Mouse (Mus musculus) monocyte, adult 2 months (primary cell): Measurements from ENCODE around the gene Klhl29.

Experiments
- DNase-seq, 2 experiments: peaks; one replicate each; pipeline ENCODE4 v3.0.0; 2022; ENCODE audit warnings: low spot score in 2 of 2, low read depth in 1 of 2

Gene Klhl29

DNA sequence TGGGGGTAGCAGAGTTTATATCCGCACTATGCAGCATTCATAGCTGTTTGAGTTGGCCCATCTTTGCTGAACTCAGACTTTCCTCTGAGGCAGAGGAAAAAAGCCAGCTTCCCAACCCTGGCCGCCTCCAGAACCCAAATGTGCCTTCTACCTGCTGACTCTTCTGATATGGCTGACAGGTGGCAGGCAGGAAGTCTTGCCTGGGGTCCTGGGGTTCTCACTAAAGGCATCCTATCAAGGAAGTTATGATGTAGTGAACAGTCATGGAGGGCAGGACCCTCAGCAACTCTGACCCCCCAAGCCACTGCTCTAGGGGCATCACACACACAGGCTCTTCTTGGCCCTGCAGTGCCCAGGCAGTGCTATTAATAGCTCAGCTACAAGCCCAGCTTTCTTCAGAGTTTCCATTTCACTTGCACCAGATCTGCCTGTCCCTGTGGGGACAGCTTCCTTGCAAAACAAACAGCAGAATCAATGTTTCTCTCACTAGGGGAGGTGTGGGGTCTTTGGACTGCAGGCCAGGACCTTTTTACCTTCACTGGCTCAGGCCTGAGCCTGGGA lies 187.6 kb downstream of the Klhl29 start:
- DNase-seq: no peak

DNA sequence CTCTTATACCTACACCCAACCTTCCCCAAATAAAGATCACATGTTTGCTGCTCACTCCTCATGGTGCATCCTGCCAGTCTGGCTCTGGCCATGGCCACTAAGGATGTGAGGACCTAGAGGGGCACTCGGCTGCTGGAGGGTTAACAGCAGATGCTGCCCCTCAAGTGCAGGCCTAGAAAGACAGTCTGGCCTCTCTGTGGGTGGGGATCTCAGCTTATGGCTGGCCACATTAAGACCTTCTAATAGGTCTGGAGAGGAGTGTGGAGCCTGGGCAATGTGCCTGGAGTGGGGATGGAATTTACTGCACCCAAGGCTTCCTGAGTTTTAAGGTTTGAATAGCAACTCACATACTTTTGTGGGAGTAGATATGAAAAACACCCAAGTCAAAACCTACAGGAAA lies 188.8 kb downstream of the Klhl29 start:
- no peak for DNase-seq

DNA sequence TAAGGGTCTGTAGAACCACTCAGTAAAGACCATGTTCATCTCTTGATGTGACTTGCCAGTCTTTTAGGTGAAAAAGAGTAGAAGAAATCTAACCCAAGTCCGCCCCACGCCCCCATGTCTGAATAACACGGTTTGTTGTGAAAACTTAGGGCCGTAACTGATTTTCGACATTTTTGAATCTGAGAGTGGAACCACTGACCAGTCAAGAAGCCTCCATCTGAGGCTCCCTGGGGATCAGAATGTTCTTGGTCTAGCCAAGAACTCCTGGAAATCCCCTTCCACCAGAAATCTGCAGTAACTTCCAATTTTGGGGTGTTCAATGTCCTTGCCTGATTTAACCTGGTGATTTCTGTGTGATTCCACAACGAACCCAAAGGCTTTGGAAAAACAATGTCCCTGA lies 189.9 kb downstream of the Klhl29 start:
- no peak for DNase-seq

DNA sequence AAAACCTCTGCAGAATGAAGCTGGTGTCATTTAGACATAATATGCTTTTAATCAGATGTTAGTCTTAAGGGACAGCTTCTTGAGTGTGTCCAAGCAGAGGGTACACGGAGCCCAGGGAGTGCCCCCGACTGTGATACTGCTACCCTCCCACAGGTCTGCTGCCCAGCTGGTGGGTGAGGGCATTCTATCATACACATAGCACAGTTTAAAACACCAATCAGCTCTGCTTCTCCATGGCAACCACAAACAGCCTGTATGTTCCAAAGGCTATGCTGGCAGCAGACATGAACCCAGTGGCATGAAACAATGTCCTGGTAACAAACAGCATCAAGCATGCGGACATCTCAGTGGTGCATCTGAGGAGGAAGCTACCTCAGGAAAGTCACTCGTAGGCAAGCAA lies 192.9 kb downstream of the Klhl29 start:
- DNase-seq: no peak

DNA sequence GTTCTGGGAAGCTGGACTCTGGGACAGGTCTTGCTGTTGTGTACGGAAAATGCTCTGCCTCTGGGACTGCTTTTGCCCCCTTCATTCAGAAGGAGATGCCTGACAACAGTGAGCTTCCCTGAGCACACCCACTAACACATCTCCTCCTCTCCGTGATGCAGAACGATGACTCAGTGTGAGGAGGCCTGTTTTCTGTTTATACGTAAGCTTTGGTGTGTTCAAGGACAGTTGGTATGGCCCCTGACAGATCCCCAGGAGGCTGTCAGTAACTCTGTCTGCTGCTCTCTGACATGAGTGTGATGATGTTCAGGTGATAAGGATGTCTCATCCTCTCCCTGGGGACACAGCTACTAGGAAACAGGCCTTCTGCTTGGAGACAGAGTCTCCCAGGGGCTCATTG lies 193.3 kb downstream of the Klhl29 start:
- DNase-seq: no peak

DNA sequence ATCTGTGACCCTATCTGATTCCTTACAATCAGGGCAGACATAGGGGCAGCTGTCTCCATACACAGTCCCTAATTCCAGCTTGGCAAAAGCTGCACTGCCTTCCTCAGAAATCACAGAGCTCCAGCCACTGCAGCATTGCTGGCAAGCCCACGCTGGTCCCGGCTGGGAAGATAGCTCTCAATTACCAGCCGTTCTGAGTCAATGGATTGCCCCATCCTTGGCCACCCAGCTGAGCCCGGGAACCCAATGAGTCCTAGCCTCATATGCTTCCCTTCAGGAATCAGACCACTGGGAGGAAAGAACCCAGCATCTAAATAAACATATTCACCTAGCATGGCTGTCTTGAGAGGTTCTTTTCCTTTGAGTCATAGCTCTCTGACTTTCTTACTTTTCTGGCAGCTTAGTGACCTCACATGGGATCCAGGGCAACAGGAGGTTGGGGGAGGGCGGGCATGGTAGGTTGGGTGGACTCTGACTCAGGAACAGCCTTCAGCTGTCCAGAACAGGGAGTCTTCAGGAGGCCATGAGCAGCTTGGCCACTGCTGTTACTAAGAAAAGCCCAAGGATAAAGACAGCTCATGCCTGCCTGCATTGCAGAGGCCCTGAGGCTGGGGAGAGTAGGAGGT lies 198.7 kb downstream of the Klhl29 start:
- DNase-seq: no peak

DNA sequence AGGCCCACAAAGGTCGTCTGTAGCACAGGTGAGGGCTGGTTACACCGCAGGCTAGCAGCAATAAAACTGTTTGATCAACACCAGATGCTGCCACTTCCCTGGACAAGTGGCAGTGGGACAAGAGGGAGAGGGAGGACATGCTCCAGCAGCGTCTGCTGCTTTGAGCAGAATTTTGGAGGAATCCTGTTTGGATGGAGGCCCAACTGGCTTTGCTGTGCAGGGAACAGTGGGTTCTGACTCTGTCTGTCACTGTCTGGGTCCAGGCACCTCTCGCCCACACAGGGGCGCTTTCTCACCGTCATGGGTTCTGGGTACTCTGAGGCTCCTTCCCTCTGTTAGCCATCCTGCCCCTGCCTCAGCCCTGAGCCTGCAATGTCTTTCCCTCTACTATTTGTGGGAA lies 209.3 kb downstream of the Klhl29 start:
- DNase-seq: no peak

DNA sequence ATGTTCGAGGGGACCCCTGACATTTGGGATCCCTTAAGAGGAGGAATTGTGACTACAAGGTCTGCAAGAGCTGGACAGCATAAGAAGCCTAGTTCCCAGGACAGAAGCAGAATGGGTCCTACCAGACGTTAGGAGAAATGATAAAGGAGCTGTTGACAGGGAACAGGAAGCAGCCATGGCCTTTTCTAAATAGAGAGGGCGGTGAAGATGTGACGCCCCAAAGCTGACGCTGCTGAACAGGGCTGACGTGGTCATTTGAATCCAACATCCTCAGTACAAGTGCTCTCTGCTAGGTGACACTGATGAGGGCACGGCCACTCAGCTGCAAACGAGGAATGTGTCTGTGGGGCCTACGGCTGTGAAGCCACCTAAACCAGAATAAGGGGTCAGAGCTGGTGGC lies 210.1 kb downstream of the Klhl29 start:
- DNase-seq: no peak

DNA sequence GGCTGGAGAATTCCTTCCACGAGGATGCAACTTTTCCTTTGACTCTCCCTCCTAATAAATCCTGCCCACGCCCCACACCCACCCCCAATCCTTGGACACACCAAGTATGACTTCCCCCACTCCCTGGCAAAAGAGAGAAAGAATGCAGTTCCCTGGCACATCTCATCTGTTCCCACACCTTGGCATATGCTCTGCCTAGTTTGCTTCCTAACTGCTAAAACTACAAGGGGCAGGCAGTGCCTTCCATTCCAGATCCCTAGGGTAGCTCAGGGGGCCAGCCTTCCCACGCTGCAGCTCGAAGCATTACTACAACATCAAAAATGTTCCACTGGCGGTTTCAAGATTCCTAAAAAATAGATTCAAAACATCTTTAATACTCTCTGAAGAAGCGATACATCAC lies 212.8 kb downstream of the Klhl29 start:
- no peak for DNase-seq

DNA sequence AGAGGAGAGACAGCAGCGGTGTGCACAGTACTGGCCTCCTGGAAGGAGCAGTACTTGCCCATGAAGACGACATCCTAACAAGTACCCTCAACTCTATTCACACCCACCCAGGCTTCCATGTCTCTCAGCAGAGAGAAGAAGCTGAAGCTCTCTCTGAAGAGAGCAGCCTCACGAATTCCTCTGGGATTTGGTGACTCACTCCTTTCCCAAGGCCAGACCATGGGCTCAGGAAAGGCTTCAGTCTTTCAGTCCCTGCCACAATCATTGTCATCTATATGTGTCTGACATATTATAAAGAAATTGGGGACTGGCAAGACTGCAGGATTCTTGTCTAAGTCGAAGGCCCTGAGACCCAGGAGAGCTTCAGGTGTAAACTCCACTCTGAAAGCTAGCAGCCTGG lies 213.9 kb downstream of the Klhl29 start:
- DNase-seq: no peak

DNA sequence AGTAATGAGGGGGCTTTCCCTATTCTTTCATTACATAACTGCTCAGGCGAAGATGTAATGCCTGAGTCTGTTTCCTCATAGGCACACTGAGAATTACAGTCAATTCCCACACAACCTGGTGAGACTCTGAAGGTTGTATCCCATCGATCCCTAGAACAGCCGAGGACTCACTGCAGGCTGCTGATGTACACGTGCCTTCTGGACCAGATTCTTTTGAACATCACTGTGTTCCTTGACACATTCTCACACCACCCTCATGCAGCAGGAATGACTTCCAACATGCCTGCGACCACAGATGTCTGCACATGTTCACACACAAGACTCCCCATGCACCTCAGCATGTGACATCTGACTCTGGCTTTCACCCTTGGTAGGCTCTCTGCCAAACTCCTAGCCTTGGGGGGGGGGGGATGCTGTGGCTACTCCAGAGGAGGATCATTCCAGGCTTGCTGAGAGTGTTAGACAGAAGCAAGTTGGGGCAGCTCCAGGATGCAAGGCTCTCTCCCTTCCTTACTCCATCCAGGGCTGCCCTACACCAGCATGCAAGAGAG lies 217.5 kb downstream of the Klhl29 start:
- no peak for DNase-seq

DNA sequence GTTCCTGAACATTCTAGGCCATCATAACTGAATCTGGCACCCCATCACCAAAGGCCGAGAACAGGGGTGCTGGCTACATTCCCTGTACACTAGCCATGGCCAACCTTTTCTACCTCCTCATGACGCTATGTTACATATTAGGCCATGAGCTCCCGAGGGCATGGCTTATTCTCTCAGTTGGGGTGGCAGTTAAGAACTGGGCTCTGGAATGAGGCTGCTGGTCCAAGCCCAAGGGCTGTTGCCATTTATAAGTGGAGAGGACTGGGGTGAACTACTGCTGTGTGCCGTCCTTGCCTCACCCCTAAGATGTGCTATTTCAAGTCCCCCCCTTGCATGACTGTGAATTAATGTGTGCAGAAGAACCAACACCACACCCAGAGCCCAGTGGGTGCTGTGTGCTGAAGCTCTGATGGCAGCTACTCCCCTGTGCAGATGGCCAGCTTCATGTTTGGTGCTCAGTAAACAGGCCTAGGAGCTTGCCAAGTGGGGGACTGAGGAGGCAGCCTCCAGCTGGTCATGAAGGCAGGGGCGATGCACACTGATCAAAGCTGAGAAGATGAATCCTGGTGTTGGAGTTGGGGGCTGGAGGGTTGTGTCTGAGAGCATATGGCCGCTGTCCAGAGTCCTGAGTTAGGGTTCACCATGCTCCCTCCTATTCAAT lies 218.3 kb downstream of the Klhl29 start:
- no peak for DNase-seq

DNA sequence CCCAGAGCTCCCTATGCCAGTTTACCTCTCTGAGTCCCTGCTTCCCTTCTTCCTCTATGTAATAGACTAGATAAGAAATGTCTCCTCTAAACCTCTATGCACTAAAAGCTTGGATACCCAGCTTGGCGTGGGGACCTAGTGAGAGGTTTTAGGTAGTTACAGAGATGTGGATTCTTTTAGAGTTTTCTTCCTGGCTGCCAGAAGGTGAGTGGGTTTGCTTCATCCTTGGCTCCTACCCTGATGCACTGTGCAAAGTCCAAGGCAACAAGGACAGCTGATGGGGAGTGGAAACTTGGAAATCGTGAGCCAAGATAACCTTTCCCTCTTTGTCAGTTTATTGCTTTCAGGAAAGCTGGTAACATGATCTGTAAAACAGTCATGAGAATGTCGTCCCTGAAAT lies 220.3 kb downstream of the Klhl29 start:
- no peak for DNase-seq

DNA sequence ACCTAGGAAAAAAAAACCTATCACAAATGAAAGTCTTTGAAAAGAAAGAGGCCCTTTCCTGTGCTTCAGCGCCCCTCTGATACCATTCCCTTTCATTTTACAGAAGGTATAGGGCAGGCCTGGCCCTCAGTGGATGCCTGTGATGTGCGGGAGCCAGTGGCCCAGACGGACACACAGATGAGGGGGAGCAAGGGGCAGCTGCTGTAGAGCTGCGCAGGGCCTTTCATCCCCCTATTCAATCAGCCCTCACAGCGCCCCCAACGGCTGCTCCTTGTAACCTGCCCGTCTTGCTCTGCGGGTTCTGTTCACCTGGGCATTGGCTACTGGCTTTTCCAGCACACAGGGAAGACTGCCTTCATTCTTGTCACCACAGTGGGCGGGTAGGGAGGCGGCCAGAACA lies 223.6 kb downstream of the Klhl29 start:
- no peak for DNase-seq

DNA sequence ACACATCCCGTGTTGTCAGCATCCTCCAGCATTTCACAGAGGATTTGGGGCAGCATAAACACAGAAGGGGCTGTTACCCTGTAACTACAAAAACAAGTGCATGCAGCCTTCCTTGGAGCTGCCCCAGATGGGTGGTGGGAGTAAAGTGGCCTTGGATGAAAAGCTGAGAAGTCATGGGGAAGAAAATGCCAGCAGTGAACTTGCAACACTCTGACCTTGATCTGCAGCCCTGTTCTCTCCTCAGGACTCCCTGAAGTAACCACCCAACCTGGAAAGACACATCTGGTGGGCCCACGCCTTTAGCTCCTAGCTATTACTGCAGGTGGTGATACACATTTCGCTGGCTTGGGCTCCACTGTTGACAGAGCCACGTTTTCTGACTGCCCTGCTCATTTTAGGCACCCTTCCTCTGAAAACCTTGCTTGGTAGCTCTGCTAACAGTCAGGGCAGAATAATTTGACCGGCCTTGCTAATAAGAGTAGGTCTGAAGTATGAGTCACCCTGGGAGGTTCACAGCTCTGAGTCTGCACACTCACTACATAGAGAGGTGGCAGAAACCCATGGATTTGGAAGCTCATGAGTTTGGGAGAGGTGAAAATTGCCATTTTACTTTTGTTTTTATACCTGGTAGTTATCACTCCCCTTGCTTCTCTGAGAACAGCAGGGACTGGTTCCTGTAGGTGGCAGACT lies 228.0 kb downstream of the Klhl29 start:
- DNase-seq: no peak

DNA sequence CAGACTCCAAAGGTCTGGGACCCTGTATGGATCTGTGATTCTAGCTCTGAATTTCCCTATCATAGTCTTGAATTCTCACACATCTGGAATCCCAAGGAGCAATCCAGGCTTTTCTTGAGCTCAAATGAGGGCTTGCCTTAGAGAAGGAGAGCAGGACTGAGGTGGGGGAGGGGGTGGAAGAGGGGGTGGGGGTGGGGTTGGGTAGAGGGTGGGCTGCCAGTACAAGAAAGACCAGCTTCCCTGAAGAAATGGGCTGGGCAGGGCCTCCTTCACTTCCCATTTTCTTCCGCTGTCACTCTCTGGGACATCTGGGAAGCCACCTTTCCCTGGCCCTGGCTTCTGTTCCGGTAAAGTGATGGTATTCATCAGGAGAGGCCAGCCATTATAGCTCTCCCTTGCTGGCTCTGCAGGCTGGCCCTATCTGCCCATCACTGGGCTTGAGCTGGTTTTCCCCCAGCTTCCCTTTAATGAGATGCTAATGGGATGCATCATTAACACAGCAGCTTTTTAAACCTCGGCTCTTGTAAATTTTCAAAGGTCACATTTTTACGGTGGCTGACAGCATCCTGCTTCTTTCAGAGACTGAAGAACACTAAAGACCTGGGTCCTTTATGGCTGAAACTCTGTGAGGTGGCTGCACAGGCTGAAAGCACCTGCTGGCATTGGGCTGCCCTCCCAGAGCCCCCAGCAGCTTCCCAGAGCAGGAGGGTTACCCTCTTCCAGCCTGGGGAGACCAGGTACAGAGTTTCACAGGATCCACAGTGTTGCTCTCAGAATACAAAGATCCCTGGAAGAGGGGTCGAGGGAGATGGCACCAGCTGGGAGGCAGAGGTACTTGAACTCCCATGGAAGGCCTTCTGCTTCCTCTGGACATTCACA lies 231.3 kb downstream of the Klhl29 start:
- no peak for DNase-seq

DNA sequence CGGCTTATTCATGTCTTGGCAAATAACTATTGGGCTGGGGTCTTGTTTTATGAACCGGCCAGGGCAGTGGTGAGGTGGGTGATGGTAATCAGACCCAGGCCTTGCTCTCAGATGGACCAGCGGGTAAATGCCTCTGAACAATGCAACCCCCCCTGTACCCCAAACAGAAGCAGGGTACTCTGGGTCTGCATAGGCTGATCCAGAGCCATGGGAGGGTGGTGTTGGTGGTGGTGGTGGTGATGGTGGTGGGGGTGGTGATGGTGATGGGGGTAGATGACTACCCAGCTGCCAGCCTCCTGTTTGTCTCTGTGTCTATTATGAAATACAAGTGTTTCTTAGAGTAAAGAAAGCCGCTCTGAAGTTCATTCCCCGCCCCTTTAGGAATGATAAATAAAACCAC lies 232.3 kb downstream of the Klhl29 start:
- DNase-seq: no peak

DNA sequence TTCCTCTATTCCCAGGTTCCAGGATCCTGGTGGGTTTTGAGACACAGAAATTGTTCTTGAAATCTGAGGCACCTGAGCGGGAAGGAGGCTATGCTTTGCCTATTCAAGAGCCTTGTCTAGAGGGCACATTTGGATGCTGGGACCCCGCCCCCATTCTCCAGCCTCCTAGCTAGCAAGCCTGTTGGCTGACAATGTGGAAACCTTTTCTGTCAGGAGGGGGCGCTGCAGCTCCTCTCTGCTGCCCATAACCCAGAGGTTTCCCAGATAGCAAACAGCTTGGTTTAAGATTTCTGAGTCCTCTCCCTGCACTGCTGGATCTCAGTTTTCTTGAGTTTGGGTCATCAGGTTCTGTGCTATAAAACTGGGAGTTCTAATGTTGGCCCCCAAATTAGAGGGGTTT lies 232.7 kb downstream of the Klhl29 start:
- no peak for DNase-seq

DNA sequence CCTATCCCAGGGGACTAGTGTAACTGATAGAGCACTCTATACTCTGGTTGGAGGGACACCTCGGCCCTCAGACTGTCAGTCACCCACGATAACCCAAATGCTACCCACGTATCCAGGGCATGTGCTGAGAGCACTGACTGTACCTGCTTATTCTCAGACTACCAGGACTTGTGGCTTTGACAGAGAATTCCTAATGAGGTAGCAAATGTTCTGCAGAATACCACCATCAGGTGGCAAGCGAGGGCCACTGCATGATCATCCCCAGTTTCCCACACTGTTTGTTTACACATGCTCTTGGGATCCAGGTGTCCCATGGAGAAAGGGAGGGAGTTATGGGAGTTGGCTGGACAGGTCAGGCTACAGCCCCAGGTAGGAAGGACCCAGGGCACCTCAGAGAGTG lies 234.4 kb downstream of the Klhl29 start:
- DNase-seq: no peak

DNA sequence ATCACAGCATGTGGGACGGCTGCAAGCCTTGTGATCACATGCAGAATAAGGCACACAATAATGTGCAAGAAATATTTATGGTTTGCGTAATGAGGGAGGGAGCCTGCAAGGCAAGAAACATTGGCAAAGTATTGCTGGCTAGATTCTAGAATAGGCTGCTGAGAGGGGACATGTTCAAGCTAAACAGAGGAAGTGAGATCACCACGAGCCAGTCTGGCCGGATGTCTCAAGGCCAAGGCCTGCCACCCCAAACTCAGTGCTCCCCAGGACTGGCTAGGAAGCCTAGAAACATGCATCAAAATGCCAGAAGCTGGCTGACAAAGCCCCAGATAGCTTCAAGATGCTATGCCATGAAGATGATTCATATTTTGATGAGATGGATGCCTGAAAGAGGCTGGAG lies 236.2 kb downstream of the Klhl29 start:
- DNase-seq: no peak

DNA sequence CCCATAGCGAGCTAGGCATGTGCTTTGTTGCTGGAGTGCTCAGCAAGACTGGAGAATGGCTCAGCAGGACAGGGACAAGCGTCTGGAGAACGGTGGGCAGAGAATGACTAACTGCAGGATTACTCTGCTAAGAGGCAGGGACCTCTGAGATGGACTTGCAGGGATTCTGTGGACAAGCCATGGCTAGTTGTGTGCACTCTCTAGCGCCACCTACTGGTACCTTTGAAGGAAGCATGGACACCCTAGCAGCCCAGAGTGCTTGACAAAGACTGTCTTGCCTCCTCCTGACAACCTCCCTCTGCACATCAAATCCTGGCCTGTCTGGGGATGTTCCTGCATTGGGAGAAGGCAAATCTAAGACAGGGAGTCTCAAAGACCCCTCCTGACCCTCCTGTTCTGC lies 239.2 kb downstream of the Klhl29 start:
- DNase-seq: no peak
